Mouse (Mus musculus) megakaryocyte, adult 5-6 weeks (primary cell): Measurements from ENCODE around the gene St6galnac6. TPM values are rescaled to one million over a fixed set of nuclear protein-coding genes. Genes with fewer than 3 reads are reported as not detected.

Experiments used
- ATAC-seq: 2 replicates; pipeline ENCODE4 v1.8.0; 2016; ENCODE audit warnings: mild to moderate bottlenecking, inconsistent platforms; ENCODE audit not compliant: poor library complexity, severe bottlenecking
- total RNA-seq, 2 experiments: library from RNA; stranded (forward) in 1 of 2; stranded (reverse) in 1 of 2; fragments of 153-499, 151-499 nt in 1 of 2; fragments of 221-1000, 200-1000 nt in 1 of 2; gene quantifications; 2 replicates each; pipeline versions ENCODE4 v1.2.3 to v1.2.4; 2015 to 2017

Gene St6galnac6
- total RNA-seq, 2 experiments from 2014 or later: 8.6 to 13.3 TPM

GRCm38 (mm10) chr2:32634277-32635105 is 35.0 kb downstream of the St6galnac6 start:
- ATAC-seq: no peak

- ATAC-seq: no peak
Measured at GRCm38 (mm10) chr2:32636617-32637016, 37.1 kb downstream of the St6galnac6 start.

GRCm38 (mm10) chr2:32637778-32638281 is 38.3 kb downstream of the St6galnac6 start:
- peak; percentile 54 for ATAC-seq

GRCm38 (mm10) chr2:32639632-32640031 is 40.1 kb downstream of the St6galnac6 start:
- no peak for ATAC-seq

GRCm38 (mm10) chr2:32640550-32641051 is 41.1 kb downstream of the St6galnac6 start:
- ATAC-seq: no peak

- no peak for ATAC-seq
Measured at GRCm38 (mm10) chr2:32641810-32642209, 42.3 kb downstream of the St6galnac6 start.

GRCm38 (mm10) chr2:32642813-32643212 is 43.3 kb downstream of the St6galnac6 start:
- ATAC-seq: no peak

GRCm38 (mm10) chr2:32644083-32644482 is 44.6 kb downstream of the St6galnac6 start:
- no peak for ATAC-seq

GRCm38 (mm10) chr2:32644799-32645475 is 45.4 kb downstream of the St6galnac6 start:
- ATAC-seq: no peak

GRCm38 (mm10) chr2:32645647-32646046 is 46.1 kb downstream of the St6galnac6 start:
- ATAC-seq: no peak

GRCm38 (mm10) chr2:32646379-32647056 is 47.0 kb downstream of the St6galnac6 start, which contains the start of gene Eng:
Gene Eng (plus strand): TSS chr2:32646595.
- peak; percentile 33 for ATAC-seq

- no peak for ATAC-seq
Measured at GRCm38 (mm10) chr2:32647366-32647765, 47.9 kb downstream of the St6galnac6 start.

- no peak for ATAC-seq
Measured at GRCm38 (mm10) chr2:32653764-32654163, 54.3 kb downstream of the St6galnac6 start.

GRCm38 (mm10) chr2:32654743-32655393 is 55.4 kb downstream of the St6galnac6 start:
- ATAC-seq: peak; percentile 40

- no peak for ATAC-seq
Measured at GRCm38 (mm10) chr2:32655394-32655744, 55.9 kb downstream of the St6galnac6 start.

GRCm38 (mm10) chr2:32655826-32656225 is 56.3 kb downstream of the St6galnac6 start:
- no peak for ATAC-seq

GRCm38 (mm10) chr2:32658873-32659272 is 59.4 kb downstream of the St6galnac6 start:
- no peak for ATAC-seq

- no peak for ATAC-seq
Measured at GRCm38 (mm10) chr2:32661509-32662107, 62.1 kb downstream of the St6galnac6 start.

GRCm38 (mm10) chr2:32662291-32662690 is 62.8 kb downstream of the St6galnac6 start:
- ATAC-seq: no peak

- ATAC-seq: no peak
Measured at GRCm38 (mm10) chr2:32665345-32665744, 65.8 kb downstream of the St6galnac6 start.
